Mouse (Mus musculus) E14TG2a.4 (cell line): ENCODE data around the gene Slc25a18.

Experiments
- H3K27me3 ChIP-seq: 2 replicates; pipeline ENCODE4 v1.6.1; 2014; ENCODE audit warnings: low read length, control low read depth; ENCODE audit not compliant: insufficient read depth
- H3K36me3 ChIP-seq: 2 replicates; pipeline ENCODE4 v1.6.1; 2014; ENCODE audit warnings: low read length, control low read depth; ENCODE audit not compliant: insufficient read depth
- H3K4me1 ChIP-seq: replicated peaks from 2 replicates; pipeline ENCODE4 v1.6.1; 2014; ENCODE audit warnings: low read depth, low read length, control low read depth
- H3K4me3 ChIP-seq: replicated peaks from 2 replicates; pipeline ENCODE4 v1.5.1; 2014; ENCODE audit warnings: mild to moderate bottlenecking, low read length
- H3K9me3 ChIP-seq: 2 replicates; pipeline ENCODE4 v1.6.1; 2014; ENCODE audit warnings: low read length, control low read depth
- CTCF ChIP-seq: conservative IDR thresholded peaks from 2 replicates; pipeline ENCODE4 v1.5.1; 2014; ENCODE audit warnings: low read length
- NANOG ChIP-seq: IDR thresholded peaks from 2 replicates; pipeline ENCODE4 v1.6.1; 2014; ENCODE audit warnings: borderline replicate concordance, low read length, mixed read lengths
- POU5F1 ChIP-seq: IDR thresholded peaks from 2 replicates; pipeline ENCODE4 v1.6.1; 2014; ENCODE audit warnings: low read length, borderline replicate concordance

Gene Slc25a18

DNA sequence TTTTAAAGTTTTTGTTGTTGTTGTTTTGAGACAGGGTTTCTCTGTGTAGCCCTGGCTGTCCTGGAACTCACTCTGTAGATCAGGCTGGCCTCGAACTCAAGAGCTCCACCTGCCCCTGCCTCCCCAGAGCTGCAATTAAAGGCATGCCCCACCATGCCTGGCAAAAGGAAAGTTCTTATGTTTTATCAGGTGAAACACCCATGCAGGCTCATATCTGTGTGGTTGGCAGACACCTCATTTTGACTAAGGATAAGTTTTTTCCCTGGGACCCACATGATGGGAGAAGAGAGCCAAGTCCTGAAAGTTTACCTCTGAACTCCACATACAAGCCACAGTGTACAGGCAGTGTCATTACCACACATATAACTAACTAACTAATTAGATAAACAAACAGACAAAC lies 56.7 kb downstream of the Slc25a18 start:
- H3K27me3 ChIP-seq, result no peaks in the 10 kb centered on the region
- H3K4me3 ChIP-seq, result no peak overlapping the region
- no peaks in the 10 kb centered on the region for H3K4me1 ChIP-seq
- no peaks in the 10 kb centered on the region for H3K9me3 ChIP-seq
- H3K36me3 ChIP-seq, result no peaks in the 10 kb centered on the region
- TF ChIP-seq POU5F1, result no peak
- TF ChIP-seq CTCF, result no peak
- no peak for TF ChIP-seq NANOG

GRCm38 (mm10) chr6:120830866-120831608 lies 57.7 kb downstream of the Slc25a18 start:
- no peak for TF ChIP-seq CTCF
- no peak for TF ChIP-seq NANOG
- no peak for TF ChIP-seq POU5F1
- no peak overlapping the region for H3K4me3 ChIP-seq
- no peaks in the 10 kb centered on the region for H3K9me3 ChIP-seq
- peaks cover 6% of the 10 kb centered on the region; the same call in 1 of the 2 replicates for H3K4me1 ChIP-seq
- no peaks in the 10 kb centered on the region for H3K36me3 ChIP-seq
- H3K27me3 ChIP-seq, result no peaks in the 10 kb centered on the region

DNA sequence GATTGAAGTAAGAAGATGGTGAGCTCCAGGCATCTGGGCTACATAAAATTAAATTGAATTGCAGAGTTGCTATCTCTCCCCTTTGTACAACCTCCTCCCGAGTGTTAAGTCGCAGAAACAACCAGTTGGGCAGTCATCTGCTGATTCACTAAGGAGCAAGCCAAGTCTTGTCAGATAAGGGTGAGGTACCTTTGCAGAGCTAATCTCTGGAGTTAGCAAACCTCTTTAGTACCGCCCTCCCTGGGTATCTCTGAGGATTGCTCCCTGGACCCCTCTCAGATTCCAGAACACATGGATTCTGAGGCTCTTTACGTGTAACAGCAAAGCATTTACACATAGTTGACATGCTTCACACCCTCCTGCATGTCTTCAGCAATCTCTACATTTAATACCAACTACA lies 58.7 kb downstream of the Slc25a18 start:
- Histone ChIP-seq H3K4me1 (peaks cover 11% of the 10 kb centered on the region), H3K36me3 (no peaks in the 10 kb centered on the region), H3K27me3 (no peaks in the 10 kb centered on the region), H3K9me3 (no peaks in the 10 kb centered on the region), H3K4me3 (no peak overlapping the region)
- TF ChIP-seq NANOG (no peak), POU5F1 (no peak), CTCF (no peak)

DNA sequence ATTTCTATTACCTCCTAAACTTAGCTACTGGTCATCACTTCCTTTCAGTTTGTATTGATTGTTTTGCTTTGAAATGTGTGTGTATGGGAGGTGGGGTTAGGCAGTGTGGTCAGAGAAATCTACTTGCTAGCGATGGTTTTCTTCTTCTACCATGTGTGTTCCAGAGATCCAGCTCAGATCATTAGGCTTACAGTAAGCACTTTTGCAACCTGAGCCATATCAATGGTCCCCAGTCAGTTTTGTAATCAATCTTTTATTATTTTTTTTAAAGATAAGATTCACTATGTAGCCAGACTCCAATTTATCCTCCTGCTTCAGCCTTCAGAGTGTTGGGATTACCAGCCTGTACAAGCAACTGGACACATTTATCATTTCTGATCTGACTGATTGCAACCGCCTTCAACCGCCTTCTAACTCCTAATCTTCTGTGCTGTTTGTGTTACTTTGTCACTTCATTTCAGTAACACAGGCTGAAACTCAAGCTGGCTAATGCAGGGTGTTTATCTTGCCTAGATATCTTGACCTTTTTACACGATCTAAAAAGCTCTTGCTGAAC lies 61.5 kb downstream of the Slc25a18 start:
- TF ChIP-seq CTCF (no peak), POU5F1 (no peak), NANOG (no peak)

GRCm38 (mm10) chr6:120835474-120836374 lies 62.3 kb downstream of the Slc25a18 start, which contains the start of gene Bcl2l13:
Bcl2l13 (plus strand) TSS chr6:120836212.
- Histone ChIP-seq H3K4me1 (peaks cover 21% of the 10 kb centered on the region), H3K27me3 (no peaks in the 10 kb centered on the region), H3K9me3 (no peaks in the 10 kb centered on the region), H3K36me3 (no peaks in the 10 kb centered on the region), H3K4me3 (peak within 1 kb of the TSS; percentile 95)
- no peak for TF ChIP-seq CTCF

More for the DNA sequence above, 61.5 kb downstream of the Slc25a18 start:
- no peaks in the 10 kb centered on the region for H3K36me3 ChIP-seq
- no peaks in the 10 kb centered on the region for H3K9me3 ChIP-seq
- peaks cover 21% of the 10 kb centered on the region for H3K4me1 ChIP-seq
- H3K27me3 ChIP-seq, result no peaks in the 10 kb centered on the region
- no peak overlapping the region for H3K4me3 ChIP-seq

- H3K27me3 ChIP-seq, result no peaks in the 10 kb centered on the region
- no peaks in the 10 kb centered on the region for H3K9me3 ChIP-seq
- TF ChIP-seq POU5F1, result no peak
- H3K36me3 ChIP-seq, result no peaks in the 10 kb centered on the region
- peaks cover 21% of the 10 kb centered on the region for H3K4me1 ChIP-seq
- H3K4me3 ChIP-seq, result peak overlapping the region; percentile 95
Observed at GRCm38 (mm10) chr6:120836389-120837151, 63.2 kb downstream of the Slc25a18 start.

DNA sequence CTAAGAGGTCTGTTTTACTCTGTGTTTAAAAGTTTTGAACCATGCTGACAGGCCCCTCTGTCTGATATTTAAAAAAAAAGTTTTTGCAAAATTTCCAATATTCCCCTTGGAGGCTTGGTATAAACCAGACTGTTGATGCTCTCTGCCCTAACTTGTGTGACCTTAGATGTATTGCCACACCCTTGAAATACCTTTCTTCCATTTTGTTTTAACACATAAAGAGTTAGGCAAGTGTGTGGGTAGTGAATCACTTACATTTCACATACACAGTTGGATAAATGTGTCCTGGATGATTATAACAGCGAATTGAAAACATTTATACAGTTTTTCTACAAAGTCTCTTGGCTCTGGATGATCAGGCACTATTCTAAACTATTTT lies 63.8 kb downstream of the Slc25a18 start:
- Histone ChIP-seq H3K9me3 (no peaks in the 10 kb centered on the region), H3K27me3 (no peaks in the 10 kb centered on the region), H3K4me1 (peaks cover 21% of the 10 kb centered on the region), H3K4me3 (peak overlapping the region; percentile 95), H3K36me3 (no peaks in the 10 kb centered on the region)
- TF ChIP-seq CTCF, result no peak
- TF ChIP-seq NANOG, result no peak
- no peak for TF ChIP-seq POU5F1

GRCm38 (mm10) chr6:120840258-120840657 lies 66.9 kb downstream of the Slc25a18 start:
- no peaks in the 10 kb centered on the region for H3K9me3 ChIP-seq
- TF ChIP-seq NANOG, result no peak
- no peak for TF ChIP-seq CTCF
- H3K4me3 ChIP-seq, result no peak overlapping the region
- no peaks in the 10 kb centered on the region for H3K27me3 ChIP-seq
- H3K36me3 ChIP-seq, result no peaks in the 10 kb centered on the region
- peaks cover 21% of the 10 kb centered on the region for H3K4me1 ChIP-seq
